Mouse (Mus musculus) bone marrow, adult 2 months (tissue): ENCODE results near the gene Gpr33.

Experiments used
- CTCF ChIP-seq: fragments of 200-500 bp; IDR thresholded peaks from 2 replicates; pipeline ENCODE4 v1.5.1; 2011; ENCODE audit warnings: low read length, control low read depth; ENCODE audit not compliant: control insufficient read depth, insufficient read depth
- POLR2A ChIP-seq: fragments of 200-500 bp; IDR thresholded peaks from 2 replicates; pipeline ENCODE4 v1.6.1; 2011; ENCODE audit warnings: low read depth, mild to moderate bottlenecking, control low read depth, low read length, borderline replicate concordance; ENCODE audit not compliant: control insufficient read depth

- TF ChIP-seq POLR2A (no peak), CTCF (no peak)
Measured at GRCm38 (mm10) chr12:51985826-51986225, 42.0 kb downstream of the Gpr33 start.
